Mouse (Mus musculus) skeletal muscle tissue, adult 2 months (tissue): Measurements from ENCODE around the gene Cbln3.

Experiments used
- DNase-seq: peaks from one replicate; pipeline ENCODE4 v3.0.0-alpha.2; 2012; ENCODE audit warnings: low read depth, low spot score

Gene Cbln3

DNA sequence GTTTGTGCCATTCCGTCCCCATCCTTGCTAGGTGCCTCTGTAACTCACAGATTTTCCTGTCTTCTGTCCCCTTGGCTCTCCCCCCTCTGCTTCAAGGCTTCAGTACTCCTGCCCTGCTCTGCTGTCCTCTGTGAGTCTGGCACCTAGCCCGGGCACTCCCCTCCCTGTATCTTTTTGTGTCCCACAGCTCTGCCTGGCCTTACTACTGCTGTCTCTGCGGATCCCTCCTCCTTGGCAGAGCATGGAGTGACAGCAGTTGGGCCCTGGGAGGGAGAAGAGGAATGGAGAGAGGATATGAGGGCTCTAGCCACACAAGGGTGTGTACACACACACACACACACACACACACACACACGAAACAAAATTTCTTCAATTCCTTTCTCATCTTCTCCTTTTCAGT lies at the start of gene Cbln3:
Cbln3 (minus strand) TSS at position 227 of the 400 bp plus-strand sequence.
- DNase-seq = no peak

DNA sequence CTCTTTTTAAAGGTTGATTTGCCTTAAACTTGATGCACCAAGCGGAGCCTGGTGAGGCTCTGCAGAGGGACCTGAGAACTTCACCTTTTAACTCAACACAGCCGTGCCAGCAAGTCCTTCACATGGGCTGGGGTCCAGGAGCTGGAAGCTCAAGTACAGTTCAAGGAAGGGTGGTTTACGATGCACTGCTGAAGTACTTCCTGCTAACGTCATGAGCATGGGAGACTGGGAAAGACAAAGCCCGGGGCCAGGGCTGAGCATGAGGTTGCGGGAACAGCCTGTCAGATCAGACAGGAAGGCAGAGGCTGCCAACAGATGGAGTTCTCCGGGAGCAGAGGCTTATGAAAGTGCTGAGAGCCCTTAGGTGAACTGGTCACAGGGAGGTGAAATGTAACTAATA lies 49.4 kb upstream of the Cbln3 start:
- peak; percentile 16 for DNase-seq

- DNase-seq = no peak
These were observed 45.2 kb upstream of the Cbln3 start for GRCm38 (mm10) chr14:55929263-55929997.

GRCm38 (mm10) chr14:55926847-55927246 lies 42.7 kb upstream of the Cbln3 start:
- no peak for DNase-seq

- DNase-seq = no peak
These were observed 38.5 kb upstream of the Cbln3 start for GRCm38 (mm10) chr14:55922475-55923232.

GRCm38 (mm10) chr14:55918240-55919082 lies 34.3 kb upstream of the Cbln3 start:
- peak; percentile 77 for DNase-seq

- DNase-seq = no peak
These were observed 29.2 kb upstream of the Cbln3 start for GRCm38 (mm10) chr14:55913406-55913805.

- DNase-seq = no peak
These were observed 21.3 kb upstream of the Cbln3 start for GRCm38 (mm10) chr14:55905518-55905917.

GRCm38 (mm10) chr14:55900414-55900755 lies 16.2 kb upstream of the Cbln3 start:
- DNase-seq = no peak

DNA sequence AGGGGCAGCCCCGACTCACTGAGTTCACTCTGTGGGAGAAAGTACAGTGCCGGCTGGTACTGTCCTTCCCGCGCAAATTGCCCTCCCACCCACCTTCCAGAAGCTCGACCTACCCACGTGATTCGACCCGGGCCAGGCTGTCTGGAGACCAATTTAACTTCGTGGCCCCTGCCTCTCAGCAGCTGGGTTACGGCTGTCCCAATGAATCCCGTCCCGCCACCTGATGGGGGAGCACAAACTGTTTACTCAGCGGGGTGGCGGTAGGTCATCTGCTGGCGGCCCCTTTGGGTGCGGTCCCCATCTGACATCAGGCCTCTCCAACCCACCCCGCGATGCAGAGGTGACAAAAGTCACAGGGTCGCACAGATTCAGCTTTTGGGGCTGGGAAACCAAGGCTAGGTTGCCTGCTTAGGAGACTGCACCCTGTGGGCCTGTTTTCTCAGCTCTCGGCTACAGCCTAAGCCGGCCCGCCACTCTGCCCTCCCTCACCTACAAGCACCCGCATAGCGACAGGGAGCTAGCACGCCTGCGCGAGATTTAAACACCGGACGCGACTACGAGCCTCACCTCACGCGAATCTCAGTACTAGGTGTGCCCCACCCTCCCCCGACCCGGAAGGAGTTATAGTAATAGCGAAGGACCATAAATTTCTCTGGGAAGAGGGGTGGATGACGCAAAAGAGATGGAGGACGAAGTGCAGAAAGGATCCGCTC lies 15.7 kb upstream of the Cbln3 start, which contains the start of gene Sdr39u1:
Sdr39u1 (minus strand) TSS at position 593 of the 713 bp plus-strand sequence.
- DNase-seq = peak; percentile 88

GRCm38 (mm10) chr14:55898947-55899346 lies 14.8 kb upstream of the Cbln3 start:
- DNase-seq = no peak

- DNase-seq = no peak
These were observed 13.5 kb upstream of the Cbln3 start for GRCm38 (mm10) chr14:55897671-55898070.

DNA sequence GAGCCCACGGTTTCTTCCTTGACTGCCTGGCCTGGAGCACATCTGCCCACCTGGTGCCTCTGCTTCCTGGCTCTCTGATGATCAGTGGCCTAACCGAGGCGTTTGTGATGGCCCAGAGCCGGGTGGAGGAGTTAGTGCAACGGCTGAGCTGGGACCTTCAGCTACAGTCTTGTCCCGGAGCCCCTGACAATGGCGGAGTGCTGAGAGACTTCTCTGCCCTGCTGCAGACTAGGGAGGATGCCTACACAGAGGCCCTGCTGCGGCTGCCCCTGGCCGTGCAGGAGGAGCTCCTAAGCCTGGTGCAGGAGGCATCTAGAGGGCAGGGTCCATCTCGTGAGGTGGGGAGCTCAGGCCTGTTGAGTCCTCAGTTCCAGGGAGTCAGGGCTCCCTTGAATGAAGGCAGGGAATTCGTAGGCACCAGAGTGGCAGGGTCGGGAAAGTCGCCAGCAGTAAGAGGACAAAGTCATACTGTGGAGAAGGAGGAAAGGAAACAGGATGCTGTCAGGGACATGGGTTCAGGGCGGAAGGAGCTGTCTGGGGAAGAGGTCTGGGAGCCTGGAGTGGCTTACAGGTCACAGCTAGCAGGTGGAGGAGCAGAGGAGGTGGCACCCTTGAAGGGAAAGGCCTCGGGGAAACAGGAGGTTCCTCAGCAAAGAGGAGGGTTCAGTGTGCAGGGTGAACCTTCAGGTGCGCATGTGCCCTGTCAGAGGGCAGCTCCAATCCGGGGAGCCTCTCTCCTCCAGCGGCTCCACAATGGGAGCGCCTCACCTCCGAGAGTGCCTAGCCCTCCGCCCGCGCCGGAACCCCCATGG lies 2.6 kb upstream of the Cbln3 start:
- DNase-seq = no peak

DNA sequence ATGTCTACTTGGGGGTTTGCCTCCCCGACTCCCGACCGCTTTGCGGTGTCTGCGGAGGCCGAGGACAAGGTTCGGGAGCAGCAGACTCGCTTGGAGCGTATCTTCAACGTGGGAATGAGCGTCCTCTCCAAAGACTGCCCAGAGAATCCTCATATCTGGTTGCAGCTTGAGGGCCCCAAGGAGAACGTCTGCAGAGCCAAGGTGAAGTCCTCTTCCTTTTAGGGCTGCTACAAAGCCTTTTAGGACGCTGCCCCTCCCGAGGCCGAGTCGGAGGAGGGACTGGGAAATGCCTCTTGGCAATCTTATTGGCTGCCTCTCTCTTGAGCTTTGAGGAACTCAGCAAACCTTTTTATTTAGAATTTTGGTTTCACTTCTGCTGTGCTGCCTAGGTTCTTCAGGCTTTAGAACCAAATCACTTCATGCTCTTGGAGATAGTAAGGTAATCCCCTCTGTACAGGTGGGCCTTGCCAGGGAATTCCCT lies 1.6 kb upstream of the Cbln3 start:
- peak; percentile 62 for DNase-seq

DNA sequence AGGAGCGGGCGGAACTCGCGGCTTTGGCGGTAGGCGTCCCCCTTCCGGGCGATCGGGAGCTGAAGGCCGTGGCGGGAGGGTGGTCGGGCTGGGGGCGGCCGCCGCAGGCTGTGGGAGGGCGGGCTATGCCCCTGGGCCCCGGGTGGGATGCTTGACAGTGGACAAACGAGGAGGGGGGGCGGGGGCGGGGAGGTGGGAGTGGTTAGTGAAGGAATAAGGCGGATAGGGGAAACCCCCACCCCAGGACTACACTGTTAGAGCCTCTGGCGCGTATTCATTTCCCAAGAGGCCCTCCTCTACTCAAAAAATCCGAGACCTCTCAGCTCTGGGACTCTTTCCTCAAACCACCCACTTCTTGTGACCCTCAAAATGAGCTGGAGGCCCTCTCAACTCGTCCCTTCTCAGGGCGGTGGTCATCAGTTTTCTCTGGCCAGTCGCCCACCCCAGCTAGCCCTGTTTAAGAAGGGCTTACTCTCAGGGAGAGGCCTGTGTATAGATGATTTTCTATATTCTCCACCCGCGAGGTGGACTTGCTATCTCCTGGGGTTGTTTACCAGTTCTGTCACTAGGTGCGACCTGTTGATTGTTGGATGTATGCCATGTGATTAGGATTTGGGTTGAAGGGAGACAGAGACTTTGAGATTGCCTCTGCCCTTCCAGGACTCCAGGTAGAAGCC lies 1.1 kb upstream of the Cbln3 start:
- no peak for DNase-seq

GRCm38 (mm10) chr14:55884713-55885113 lies 521 bp upstream of the Cbln3 start, which contains the start of gene Khnyn:
Gene Khnyn (plus strand): TSS chr14:55884947.
- peak; percentile 90 for DNase-seq

- no peak for DNase-seq
These were observed 529 bp downstream of the Cbln3 start for GRCm38 (mm10) chr14:55883663-55884062.

GRCm38 (mm10) chr14:55883149-55883661 lies 987 bp downstream of the Cbln3 start:
- DNase-seq = no peak

- no peak for DNase-seq
These were observed 2.0 kb downstream of the Cbln3 start for GRCm38 (mm10) chr14:55882171-55882641.
